Mouse (Mus musculus) liver, postnatal 0 days (tissue): ENCODE measurements around the gene Stk10. TPM values are rescaled to one million over a fixed set of nuclear protein-coding genes. Genes with fewer than 3 reads are reported as not detected.

Source experiments
- ATAC-seq: fragments of 200-750 bp; cut with Nextera tagmentation; 2 replicates; pipeline ENCODE4 v1.8.0; 2017; ENCODE audit warnings: mild to moderate bottlenecking, moderate library complexity
- DNase-seq: peaks from one replicate; pipeline ENCODE4 v3.0.0-alpha.2; 2016
- H3K27ac ChIP-seq: fragments of 300-500 bp; sonication (generic); 2 replicates; pipeline ENCODE4 v1.5.1; 2014; ENCODE audit warnings: antibody characterized with exemption, moderate library complexity, mild to moderate bottlenecking, low read depth
- H3K27me3 ChIP-seq: fragments of 300-500 bp; sonication (generic); 2 replicates; pipeline ENCODE4 v1.6.1; 2014; ENCODE audit warnings: low read length, control low read depth, mixed read lengths; ENCODE audit not compliant: insufficient read depth
- H3K36me3 ChIP-seq: fragments of 300-500 bp; sonication (generic); replicated peaks from 2 replicates; pipeline ENCODE4 v1.6.1; 2014; ENCODE audit warnings: mild to moderate bottlenecking, control low read depth, low read length, moderate library complexity, mixed read lengths; ENCODE audit not compliant: insufficient read depth
- H3K4me1 ChIP-seq: fragments of 300-500 bp; sonication (generic); 2 replicates; pipeline ENCODE4 v1.6.1; 2014; ENCODE audit warnings: antibody characterized with exemption, mild to moderate bottlenecking, control low read depth; ENCODE audit not compliant: insufficient read depth
- H3K4me2 ChIP-seq: fragments of 300-500 bp; sonication (generic); 2 replicates; pipeline ENCODE4 v1.6.1; 2014; ENCODE audit warnings: low read depth, mild to moderate bottlenecking, low read length, moderate library complexity, mixed read lengths
- H3K4me3 ChIP-seq: fragments of 300-500 bp; sonication (generic); 2 replicates; pipeline ENCODE4 v1.5.1; 2014; ENCODE audit warnings: low read depth, low read length
- H3K9ac ChIP-seq: fragments of 300-500 bp; sonication (generic); replicated peaks from 2 replicates; pipeline ENCODE4 v1.6.1; 2014; ENCODE audit warnings: mild to moderate bottlenecking, moderate library complexity
- H3K9me3 ChIP-seq: fragments of 300-500 bp; sonication (generic); 2 replicates; pipeline ENCODE4 v1.6.1; 2016; ENCODE audit warnings: mild to moderate bottlenecking, control low read depth, low read length, mixed read lengths
- CTCF ChIP-seq: sonication (generic); IDR thresholded peaks from 2 replicates; pipeline ENCODE4 v1.5.1; 2016; ENCODE audit warnings: antibody characterized with exemption, low read depth
- EP300 ChIP-seq: IDR thresholded peaks from 2 replicates; pipeline ENCODE4 v1.6.1; 2016; ENCODE audit warnings: antibody characterized with exemption, low read depth, mild to moderate bottlenecking
- WGBS: fragments of 180-500 bp; shearing (Covaris S2); extraction: QIAGEN DNeasy Blood & Tissue Kit; methylation state at CpG from one replicate; pipeline ENCODE4 v1.1.7; 2014; ENCODE audit not compliant: insufficient replicate concordance; 5-methylcytosine and 5-hydroxymethylcytosine counted together
- polyA plus RNA-seq: library from polyadenylated mRNA; unstranded; fragments of >200 nt; fragmentation: Nextera tagmentation; extraction: Ambion mirVana; gene quantifications from 2 replicates; pipeline ENCODE4 v1.2.1, GENCODE M21; 2015

Gene Stk10
- polyA plus RNA-seq, 1 experiment from 2014 or later = 2.3 TPM

GRCm38 (mm10) chr11:32567000-32567855 lies 34.1 kb downstream of the Stk10 start:
- no peak overlapping the region for H3K9ac ChIP-seq
- H3K4me3 ChIP-seq = no peak overlapping the region
- H3K27me3 ChIP-seq = no peaks in the 10 kb centered on the region
- no peak overlapping the region for H3K4me2 ChIP-seq
- peaks cover 35% of the 10 kb centered on the region for H3K4me1 ChIP-seq
- H3K36me3 ChIP-seq = no peaks in the 10 kb centered on the region
- WGBS = 79% methylated on average over 10 of the region's 10 CpGs
- TF ChIP-seq EP300 (no peak), CTCF (no peak)
- DNase-seq = no peak
- H3K9me3 ChIP-seq = no peaks in the 10 kb centered on the region
- ATAC-seq = no peak
- H3K27ac ChIP-seq = no peak overlapping the region

- H3K27me3 ChIP-seq = no peaks in the 10 kb centered on the region
- TF ChIP-seq CTCF (no peak), EP300 (no peak)
- no peak for ATAC-seq
- H3K36me3 ChIP-seq = no peaks in the 10 kb centered on the region
- H3K9ac ChIP-seq = no peak overlapping the region
- H3K4me3 ChIP-seq = no peak overlapping the region
- H3K9me3 ChIP-seq = no peaks in the 10 kb centered on the region
- H3K27ac ChIP-seq = no peak overlapping the region
- DNase-seq = no peak
- no peak overlapping the region for H3K4me2 ChIP-seq
- WGBS = 75% methylated on average over 7 of the region's 7 CpGs
- peaks cover 31% of the 10 kb centered on the region for H3K4me1 ChIP-seq
Measured at GRCm38 (mm10) chr11:32568060-32568459, 35.0 kb downstream of the Stk10 start.

GRCm38 (mm10) chr11:32568637-32569293 lies 35.7 kb downstream of the Stk10 start:
- no peak for TF ChIP-seq EP300
- TF ChIP-seq CTCF = no peak
- H3K27ac ChIP-seq = no peak overlapping the region
- no peak overlapping the region for H3K4me3 ChIP-seq
- no peak overlapping the region for H3K4me2 ChIP-seq
- H3K36me3 ChIP-seq = no peaks in the 10 kb centered on the region
- no peaks in the 10 kb centered on the region for H3K9me3 ChIP-seq
- H3K4me1 ChIP-seq = peaks cover 23% of the 10 kb centered on the region
- H3K27me3 ChIP-seq = no peaks in the 10 kb centered on the region
- DNase-seq = no peak
- no peak for ATAC-seq
- 83% methylated on average over 15 of the region's 15 CpGs for WGBS
- no peak overlapping the region for H3K9ac ChIP-seq

GRCm38 (mm10) chr11:32571103-32571502 lies 38.0 kb downstream of the Stk10 start:
- H3K36me3 ChIP-seq = no peaks in the 10 kb centered on the region; the same call in 1 of the 2 replicates
- H3K9me3 ChIP-seq = no peaks in the 10 kb centered on the region
- H3K4me1 ChIP-seq = peaks cover 4% of the 10 kb centered on the region
- no peak overlapping the region for H3K9ac ChIP-seq
- H3K4me3 ChIP-seq = no peak overlapping the region
- ATAC-seq (no peak), DNase-seq (no peak)
- H3K27ac ChIP-seq = no peak overlapping the region
- TF ChIP-seq EP300 = no peak
- no peak for TF ChIP-seq CTCF
- no peak overlapping the region for H3K4me2 ChIP-seq
- WGBS = 70% methylated on average over 6 of the region's 6 CpGs
- no peaks in the 10 kb centered on the region for H3K27me3 ChIP-seq

- peaks cover 3% of the 10 kb centered on the region; the same call in 1 of the 2 replicates for H3K36me3 ChIP-seq
- 80% methylated on average over 2 of the region's 2 CpGs for whole genome bisulfite sequencing
- H3K4me3 ChIP-seq = no peak overlapping the region
- no peak for TF ChIP-seq EP300
- no peaks in the 10 kb centered on the region for H3K27me3 ChIP-seq
- H3K4me2 ChIP-seq = no peak overlapping the region
- DNase-seq (no peak), ATAC-seq (no peak)
- H3K27ac ChIP-seq = no peak overlapping the region
- no peak overlapping the region for H3K9ac ChIP-seq
- H3K4me1 ChIP-seq = no peaks in the 10 kb centered on the region
- H3K9me3 ChIP-seq = no peaks in the 10 kb centered on the region
Measured at GRCm38 (mm10) chr11:32573669-32574068, 40.6 kb downstream of the Stk10 start.

GRCm38 (mm10) chr11:32575964-32576759 lies 43.1 kb downstream of the Stk10 start:
- Histone ChIP-seq H3K36me3 (peaks cover 3% of the 10 kb centered on the region; the same call in 1 of the 2 replicates), H3K4me1 (no peaks in the 10 kb centered on the region), H3K4me3 (no peak overlapping the region), H3K9me3 (no peaks in the 10 kb centered on the region), H3K9ac (no peak overlapping the region), H3K4me2 (no peak overlapping the region), H3K27ac (no peak overlapping the region), H3K27me3 (no peaks in the 10 kb centered on the region)
- 87% methylated on average over 6 of the region's 6 CpGs for WGBS
- ATAC-seq = no peak
- TF ChIP-seq EP300 = no peak
- no peak for TF ChIP-seq CTCF
- DNase-seq = no peak
